Mouse (Mus musculus) gastrocnemius, adult 8-10 months (tissue): Measurements from ENCODE around the gene Bik. TPM values are rescaled to one million over a fixed set of nuclear protein-coding genes. Genes with fewer than 3 reads are reported as not detected.
"Not testable (repeated sequence)": the region's sequence is repeated elsewhere in the genome, so short reads cannot be mapped to it uniquely, and the experiment has no call there.

Experiments used
- DNase-seq, 2 experiments: peaks; one replicate each; pipeline ENCODE4 v3.0.0; 2022; ENCODE audit warnings: low spot score in 2 of 2
- total RNA-seq, 4 experiments: library from RNA; stranded (reverse); gene quantifications; 2 replicates each; pipeline ENCODE4 v1.2.4; 2022

The Bik gene
- 1 to 10 TPM; 1.1 to 2.5 (median 2.1) TPM for total RNA-seq

GRCm38 (mm10) chr15:83526424-83527091, at the start of gene Bik:
Gene Bik, plus strand, starts transcription at chr15:83526862.
- DNase-seq, result peak in 1 of 2 experiments; percentile 32

GRCm38 (mm10) chr15:83478096-83478495, 48.6 kb upstream of the Bik start:
- DNase-seq, result no peak

DNA sequence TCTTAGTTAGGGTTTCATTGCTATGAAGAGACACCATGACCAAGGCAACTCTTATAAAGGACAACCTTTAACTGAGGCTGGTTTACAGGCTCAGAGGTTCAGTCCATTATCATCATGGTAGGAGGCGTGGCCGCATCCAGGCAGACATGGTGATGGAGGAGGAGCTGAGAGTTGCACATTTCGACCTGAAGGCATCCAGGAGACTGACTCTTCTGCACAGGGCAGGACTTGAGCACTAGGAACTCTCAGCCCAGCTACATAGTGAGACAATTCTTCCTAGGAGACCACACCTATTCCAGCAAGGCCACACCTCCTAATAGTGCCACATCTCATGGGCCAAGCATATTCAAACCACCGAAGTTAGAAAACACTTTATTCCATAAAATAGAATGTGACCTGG, 46.8 kb upstream of the Bik start:
- no peak for DNase-seq

DNA sequence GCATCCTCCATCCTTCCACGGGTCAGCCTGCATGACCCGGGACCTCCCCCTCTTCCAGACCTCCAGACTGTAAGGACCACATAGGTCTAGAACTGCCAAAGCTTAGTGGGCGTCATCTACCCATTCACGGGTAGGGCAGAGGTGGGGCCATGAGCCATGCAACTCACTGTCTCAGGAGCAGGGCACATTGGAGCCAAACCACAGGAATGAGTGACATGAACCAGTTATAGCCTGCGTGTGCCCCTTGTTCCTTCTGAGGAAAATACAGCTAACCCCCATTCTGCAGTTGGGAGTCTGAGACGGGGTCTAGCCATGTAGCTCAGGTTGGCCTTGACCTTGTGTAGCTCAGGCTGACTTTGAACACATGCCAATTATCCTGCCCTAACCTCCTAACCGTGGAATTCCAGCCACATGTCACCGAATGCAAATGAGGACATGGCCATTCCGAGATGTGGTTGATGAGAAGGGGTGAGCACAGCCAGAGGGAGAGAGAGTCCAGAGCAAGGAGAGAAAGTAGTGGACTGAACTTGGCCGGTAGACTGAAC, 45.4 kb upstream of the Bik start:
- no peak for DNase-seq

DNA sequence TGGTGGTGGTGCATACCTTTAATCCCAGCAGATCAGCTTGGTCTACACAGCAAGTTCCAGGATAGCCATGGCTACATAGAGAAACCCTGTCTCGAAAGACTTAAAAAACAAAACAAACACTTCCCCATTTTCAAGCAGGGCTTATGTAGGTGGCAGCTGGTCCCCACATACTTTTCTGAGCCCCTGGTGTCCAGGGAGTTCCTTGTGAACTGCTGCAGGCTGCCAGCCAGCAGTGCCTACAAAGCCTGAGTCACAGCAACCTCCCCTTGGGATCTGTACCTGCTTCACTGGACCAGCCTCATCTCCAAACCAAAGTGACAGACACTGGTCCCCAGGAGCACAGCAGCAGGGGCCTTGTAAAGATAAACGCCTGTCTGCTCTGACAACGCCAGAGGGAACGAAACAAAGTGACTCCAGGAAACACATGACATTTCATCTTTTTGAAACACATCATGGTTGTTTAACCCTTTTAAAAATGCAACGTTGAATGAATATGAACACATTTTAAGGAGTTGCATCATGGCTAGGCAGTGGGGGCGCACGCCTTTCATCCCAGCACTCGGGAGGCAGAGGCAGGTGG, 43.9 kb upstream of the Bik start:
- no peak for DNase-seq

GRCm38 (mm10) chr15:83483482-83483881, 43.2 kb upstream of the Bik start:
- DNase-seq, result no peak

DNA sequence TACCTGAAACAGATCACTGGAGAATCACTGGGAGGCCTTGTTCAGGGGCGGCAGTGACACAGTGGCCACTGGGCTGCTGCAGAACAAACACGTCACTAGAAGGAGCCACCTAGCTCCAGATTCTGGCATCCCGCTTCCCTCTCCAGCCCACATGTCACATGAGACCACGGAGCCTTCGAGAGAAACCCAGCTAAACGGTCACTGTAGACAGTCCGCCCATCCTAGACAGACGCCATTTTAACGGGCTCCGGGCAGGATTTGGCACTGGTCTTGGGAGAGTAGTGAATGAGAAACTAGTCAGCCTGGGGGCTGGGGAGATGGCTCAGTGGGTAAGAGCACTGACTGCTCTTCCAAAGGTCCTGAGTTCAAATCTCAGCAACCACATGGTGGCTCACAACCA, 42.4 kb upstream of the Bik start:
- no peak for DNase-seq

DNA sequence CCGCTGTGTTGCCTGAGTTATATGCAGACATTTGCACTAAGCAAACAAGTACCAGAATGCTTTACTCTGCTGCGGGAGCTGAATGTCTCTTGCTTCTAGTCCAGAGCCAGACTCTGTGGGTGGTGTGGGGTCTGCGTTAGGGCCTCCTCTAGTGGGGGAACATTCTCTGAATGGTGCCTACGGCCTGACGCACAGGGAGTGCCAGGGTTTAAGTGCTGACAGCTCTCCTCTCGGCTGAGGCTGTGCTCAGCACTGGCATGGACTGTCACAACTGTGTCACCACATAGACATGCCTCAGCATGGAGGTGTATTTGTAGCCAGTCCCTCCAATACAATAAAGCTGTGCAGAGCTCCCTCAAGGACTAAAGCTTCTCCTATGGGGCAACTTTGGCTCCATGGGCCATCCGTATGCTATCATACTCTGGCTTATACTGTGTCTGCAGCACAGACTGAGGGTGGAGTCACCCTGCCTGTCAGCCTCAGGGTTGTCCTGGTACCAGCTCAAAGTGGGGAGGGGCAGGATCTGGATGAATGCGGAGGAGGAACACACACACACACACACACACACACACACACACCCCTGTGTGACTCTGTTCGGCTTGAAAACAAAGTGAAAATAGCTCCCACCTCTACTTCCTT, 39.1 kb upstream of the Bik start:
- DNase-seq, result no peak

- no peak for DNase-seq
These were observed 37.2 kb upstream of the Bik start for GRCm38 (mm10) chr15:83489471-83489870.

- DNase-seq, result no peak
These were observed 34.8 kb upstream of the Bik start for GRCm38 (mm10) chr15:83491891-83492290.

GRCm38 (mm10) chr15:83493856-83494571, 32.6 kb upstream of the Bik start:
- no peak for DNase-seq

DNA sequence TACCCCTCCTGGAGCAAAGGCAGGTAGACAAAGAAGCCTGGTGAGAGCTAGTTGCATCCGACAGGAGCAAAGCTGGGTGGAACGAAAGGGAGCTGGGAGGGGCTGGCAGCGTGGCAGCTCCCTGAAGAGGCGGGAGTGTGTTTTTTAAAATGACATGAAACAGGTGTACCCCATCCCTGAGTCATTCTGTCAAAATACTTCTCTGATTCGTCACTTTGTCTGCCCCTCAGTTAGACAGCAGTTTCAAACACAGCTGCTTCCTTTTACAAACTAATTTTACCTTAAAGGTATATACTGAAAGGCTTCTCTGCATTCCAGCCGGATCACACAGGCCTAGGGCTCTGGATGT, 32.1 kb upstream of the Bik start:
- DNase-seq, result no peak

DNA sequence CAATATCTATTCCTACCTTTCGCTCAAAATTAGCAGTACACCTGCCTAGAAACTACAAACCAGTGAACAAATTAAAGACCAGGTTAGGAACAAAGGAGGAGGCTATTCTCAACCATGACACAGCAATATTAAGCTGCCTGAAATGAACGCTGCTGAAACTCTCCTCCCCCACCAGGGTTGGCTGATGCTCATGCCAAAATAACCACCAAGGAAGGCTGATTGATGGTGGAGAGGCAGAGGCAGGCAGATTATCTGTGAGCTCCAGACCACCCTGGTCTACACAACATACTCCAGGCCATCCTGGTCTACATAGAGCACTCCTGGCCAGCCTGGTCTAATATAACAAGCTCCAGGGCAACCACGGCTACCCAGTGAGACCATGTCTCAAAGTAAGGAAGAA, 31.5 kb upstream of the Bik start:
- no peak for DNase-seq

DNA sequence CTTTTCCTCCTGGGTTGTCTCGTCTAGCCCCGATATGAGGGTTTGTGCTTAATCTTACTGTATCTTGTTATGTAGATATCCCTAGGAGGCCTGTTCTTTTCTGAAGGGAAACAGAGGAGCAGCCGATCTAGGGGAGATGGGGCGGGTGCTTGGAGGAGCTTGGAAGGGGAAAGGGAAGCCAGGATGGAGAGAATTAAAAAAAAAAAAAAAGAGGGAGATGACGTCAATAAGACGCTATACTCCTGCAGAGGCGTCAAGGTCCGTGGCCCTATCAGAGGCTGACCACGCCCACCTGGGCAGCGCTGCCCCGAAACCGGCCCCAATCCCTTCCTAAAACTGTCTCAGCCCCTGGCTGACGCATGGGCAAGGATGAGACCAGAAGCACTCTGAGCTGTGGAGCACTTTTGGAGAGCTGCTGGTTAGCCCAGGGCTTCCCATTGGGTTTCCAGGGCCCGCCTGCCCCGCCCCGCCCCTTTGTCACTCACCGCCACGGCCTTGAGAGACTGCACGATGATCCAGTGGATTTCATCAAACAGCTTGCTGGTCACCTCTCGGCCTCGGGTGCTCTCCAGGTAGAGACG, 30.8 kb upstream of the Bik start:
- no peak for DNase-seq

- no peak for DNase-seq
These were observed 29.4 kb upstream of the Bik start for GRCm38 (mm10) chr15:83497299-83497698.

DNA sequence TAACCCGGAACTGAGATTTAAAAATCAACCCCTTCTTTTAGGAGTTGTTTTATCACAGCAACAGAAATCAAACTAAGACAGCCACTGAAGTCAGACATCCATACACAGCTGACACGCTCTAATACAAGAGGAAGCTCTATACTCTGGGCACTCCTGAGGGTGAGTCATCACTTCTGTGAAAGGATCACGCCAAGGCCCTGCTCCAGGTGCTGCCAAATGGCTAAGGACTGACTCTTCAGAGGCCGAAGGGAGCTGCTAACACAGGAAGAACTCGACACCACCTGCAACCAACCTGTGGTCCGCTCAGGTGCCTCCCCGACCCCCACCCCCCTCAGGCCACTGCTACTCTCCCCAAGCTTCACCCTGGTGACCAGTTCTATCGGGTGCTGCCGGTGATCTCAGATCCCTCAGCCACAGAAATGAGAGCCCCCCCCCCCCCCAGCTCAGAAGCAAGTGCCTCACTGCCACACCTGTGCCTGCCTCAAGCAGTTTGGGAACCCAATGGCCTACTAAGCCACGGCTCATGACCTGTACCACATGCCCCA, 27.4 kb upstream of the Bik start:
- DNase-seq, result no peak

DNA sequence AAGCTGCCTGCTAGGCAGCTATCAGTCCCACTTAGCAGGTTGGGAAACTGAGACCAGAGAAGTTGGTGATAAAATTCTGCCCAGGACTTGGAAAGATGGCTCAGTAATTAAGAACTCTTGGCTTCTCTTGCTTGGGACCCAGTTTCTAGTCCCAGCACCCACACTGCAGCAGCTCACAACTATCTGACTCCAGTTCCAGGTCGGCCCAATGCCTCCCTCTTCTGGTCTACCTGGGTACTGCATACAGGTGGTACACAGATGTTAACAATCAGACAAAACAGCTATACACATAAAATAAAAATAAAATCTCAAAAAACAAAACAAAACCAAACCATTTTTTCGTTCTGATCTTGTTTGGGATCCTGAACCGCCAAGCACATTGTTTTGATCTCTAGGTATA, 26.3 kb upstream of the Bik start:
- no peak for DNase-seq

DNA sequence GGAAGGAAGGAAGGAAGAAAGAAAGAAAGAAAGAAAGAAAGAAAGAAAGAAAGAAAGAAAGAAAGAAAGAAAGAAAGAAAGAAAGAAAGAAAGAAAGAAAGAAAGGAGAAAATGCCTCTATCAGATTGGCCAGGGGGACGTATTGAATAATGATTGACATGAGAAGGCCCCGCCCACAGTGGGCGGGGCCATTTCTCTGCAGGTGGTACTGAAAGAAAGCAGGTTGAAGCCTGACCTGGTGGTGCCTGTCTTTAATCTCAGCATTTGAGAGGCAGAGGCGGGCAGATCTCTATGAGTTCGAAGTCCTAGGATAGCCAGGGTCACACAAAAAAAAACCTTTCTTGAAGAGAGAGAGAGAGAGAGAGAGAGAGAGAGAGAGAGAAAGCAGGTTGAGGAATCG, 25.2 kb upstream of the Bik start:
- not testable (repeated sequence) for DNase-seq

DNA sequence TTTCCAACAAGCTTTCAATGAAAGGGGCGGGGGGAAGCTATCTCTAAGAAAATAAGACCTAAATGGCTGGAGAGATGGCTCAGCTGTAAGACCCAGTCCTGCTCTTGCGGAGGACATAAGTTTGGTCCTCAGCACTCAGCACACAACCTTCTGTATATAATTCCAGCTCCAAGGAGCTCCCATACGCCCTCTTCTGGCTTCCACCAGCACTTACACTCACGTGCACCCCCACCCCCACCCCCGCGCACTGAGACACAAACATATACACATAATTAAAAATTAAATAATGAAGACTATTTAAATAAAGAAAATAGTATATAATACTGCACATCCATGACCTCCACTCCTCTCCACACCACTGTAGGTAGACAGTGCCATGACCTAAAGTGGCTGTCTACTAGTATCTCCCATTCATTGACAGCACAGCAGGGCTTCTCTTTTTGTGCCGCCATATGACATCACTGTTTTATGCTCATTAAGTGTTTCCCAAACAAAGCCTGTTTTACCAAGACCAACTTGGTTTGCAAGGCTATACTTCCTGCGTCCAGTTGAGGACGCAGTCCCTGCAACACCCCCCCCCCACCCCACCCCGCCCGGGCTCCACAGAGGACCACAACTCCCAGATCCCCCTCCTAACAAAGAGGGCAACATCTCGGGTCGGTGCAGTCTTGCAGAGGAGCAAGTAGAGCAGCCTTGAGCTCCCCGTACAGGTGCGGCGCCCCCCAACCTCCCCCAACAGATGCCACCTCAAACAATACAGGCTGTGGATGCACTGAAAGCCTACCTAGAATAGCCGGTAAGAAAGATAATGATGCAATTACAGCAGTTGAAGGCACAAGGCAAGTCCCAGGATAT, 16.5 kb upstream of the Bik start:
- DNase-seq, result no peak

DNA sequence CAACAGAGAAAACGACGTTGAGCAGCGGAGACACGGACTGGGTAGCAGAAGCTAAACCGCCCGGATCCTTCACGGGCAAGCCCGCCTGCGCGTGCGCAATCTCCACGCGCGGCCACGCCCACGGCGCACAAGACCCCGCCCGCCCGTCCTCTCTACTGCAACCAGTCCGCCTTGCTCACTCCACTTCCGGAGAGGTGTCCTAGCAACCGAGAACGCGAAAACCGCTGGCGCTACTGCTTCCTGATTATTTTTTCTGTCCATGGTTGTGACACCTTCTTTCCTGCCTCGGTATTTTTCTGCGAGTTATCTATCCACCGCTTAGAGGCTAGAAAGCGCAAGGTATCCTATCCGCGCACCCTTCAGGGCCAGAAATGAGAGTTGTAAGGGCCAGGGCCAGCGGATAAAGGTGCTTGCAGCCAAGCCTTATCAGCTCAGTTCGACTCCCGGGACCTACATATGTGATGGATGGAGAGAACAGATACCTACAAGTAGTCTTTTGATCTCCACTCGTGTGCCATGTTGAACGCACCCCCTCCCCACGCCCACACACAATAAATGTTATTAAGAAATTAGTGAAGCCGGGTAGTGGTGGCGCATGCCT, 15.8 kb upstream of the Bik start, which contains the start of gene Ttll1:
Gene Ttll1 (minus strand): TSS at position 89 of the 601 bp plus-strand sequence.
- DNase-seq, result peak; percentile 93 to 94
